Mouse (Mus musculus): ENCODE measurements at regions not wholly inside any gene's neighbourhood (a gene's known extent, or its start where the extent isn't known, plus 50 kb on each side); places are given as distances from the start of the nearest gene placed in this dataset.

- in situ Hi-C loops (cut with MboI, MseI): no loop called here
Measured at GRCm38 (mm10) chr4:69116353-69116752, 162.2 kb upstream of the Brinp1 start.

- in situ Hi-C loops (cut with MboI, MseI): no loop called here
Measured at GRCm38 (mm10) chr4:69105188-69105587, 151.0 kb upstream of the Brinp1 start.

GRCm38 (mm10) chr4:69095748-69096408 lies 141.7 kb upstream of the Brinp1 start:
- in situ Hi-C loops (cut with MboI, MseI): no loop called here

GRCm38 (mm10) chr4:69078085-69078484 lies 123.9 kb upstream of the Brinp1 start:
- in situ Hi-C loops (cut with MboI, MseI): no loop called here

GRCm38 (mm10) chr4:69077316-69077715 lies 123.1 kb upstream of the Brinp1 start:
- in situ Hi-C loops (cut with MboI, MseI): no loop called here

GRCm38 (mm10) chr4:69039645-69040342 lies 85.6 kb upstream of the Brinp1 start:
- in situ Hi-C loops (cut with MboI, MseI): loop anchor here (5.0 kb wide), 1 partner anchor 82 kb away; no protein-coding TSS in a partner anchor

GRCm38 (mm10) chr4:69034166-69034565 lies 80.0 kb upstream of the Brinp1 start:
- in situ Hi-C loops (cut with MboI, MseI): no loop called here

- in situ Hi-C loops (cut with MboI, MseI): no loop called here
Measured at GRCm38 (mm10) chr4:69020159-69020727, 66.0 kb upstream of the Brinp1 start.

- in situ Hi-C loops (cut with MboI, MseI): no loop called here
Measured at GRCm38 (mm10) chr4:69015396-69015795, 61.2 kb upstream of the Brinp1 start.

Measured in T-helper 2 cell (primary cell).